Mouse (Mus musculus): ENCODE data around the gene Gm10842.
A peak's percentile ranks its signal among the peaks of the same experiment; 100 is the strongest.

Gene Gm10842

GRCm38 (mm10) chr11:105153068-105153833 lies 6.6 kb downstream of the Gm10842 start:
- no peak for DNase-seq

GRCm38 (mm10) chr11:105155915-105156314 lies 9.2 kb downstream of the Gm10842 start:
- no peak for DNase-seq

GRCm38 (mm10) chr11:105156748-105157267 lies 10.1 kb downstream of the Gm10842 start:
- no peak for DNase-seq

DNA sequence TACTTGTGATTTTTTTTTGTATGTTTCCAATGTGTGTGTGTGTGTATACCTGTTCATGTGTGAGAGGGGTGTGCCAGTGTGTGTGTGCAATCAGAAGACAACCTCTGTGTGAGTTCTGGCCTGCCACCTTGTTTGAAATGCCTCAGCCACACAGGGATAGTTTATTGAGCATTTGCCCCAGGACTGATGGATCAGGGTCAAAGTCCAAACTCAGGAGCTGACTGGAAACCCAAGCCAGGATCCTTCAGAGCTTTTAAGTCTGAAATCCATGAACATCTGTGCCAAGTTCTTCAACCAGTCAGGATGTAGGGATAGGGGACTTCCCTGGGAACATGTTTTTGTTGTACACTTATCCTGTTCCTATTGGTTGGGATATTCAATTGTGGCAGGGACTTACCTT lies 11.4 kb downstream of the Gm10842 start:
- DNase-seq, result no peak

GRCm38 (mm10) chr11:105159673-105160360 lies 13.1 kb downstream of the Gm10842 start:
- no peak for DNase-seq

- DNase-seq, result no peak
These were observed 14.7 kb downstream of the Gm10842 start for GRCm38 (mm10) chr11:105161411-105161810.

DNA sequence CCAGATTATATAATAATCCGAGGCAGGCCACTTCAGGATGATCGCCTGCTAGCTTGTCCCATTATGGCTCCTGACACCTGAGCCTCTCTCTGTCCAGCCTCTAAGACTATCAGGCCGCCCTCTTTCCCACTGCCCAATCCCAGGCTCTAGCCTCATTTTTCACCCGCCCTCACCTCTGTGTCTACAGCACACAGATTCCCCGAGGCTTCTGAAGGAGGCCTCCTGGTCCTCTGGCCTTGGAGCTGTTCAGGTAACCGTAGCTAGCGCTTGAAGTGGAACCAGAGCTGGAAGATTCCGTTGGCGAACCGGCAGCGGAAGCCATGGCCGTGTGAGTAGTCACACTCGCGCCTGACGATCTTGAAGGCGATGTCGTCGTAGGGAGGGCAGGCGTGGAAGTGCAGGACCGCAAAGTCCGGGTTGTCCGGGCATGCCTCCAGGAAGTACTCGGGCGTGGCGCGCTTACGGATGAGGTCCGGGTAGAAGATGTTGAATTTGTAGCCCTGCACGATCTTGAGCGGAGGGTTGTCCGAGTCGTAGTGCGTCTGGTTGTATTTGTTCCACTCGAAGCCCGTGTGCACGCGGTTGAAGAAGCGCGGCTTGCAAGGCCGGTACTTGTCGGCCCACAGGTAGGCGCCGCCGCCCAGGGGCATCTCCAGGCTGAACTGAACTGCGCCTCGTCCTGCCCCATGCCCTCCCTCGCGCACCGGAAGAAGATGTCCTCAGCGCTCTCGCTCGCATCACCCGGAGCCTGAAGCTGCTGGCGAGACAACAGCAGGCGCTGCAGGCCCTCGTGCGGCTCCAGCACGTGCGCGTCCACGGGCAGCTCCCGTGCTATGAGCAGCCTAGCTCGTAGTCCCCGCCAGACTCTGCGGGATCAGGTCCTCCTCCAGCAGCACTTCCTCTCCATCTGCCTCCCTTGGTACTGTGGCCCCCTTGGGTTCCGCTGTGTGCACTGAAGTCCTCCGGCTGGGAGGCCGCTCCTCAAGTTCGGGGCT lies 18.1 kb downstream of the Gm10842 start:
- DNase-seq, result no peak

- no peak for DNase-seq
These were observed 20.1 kb downstream of the Gm10842 start for GRCm38 (mm10) chr11:105166780-105167179.

DNA sequence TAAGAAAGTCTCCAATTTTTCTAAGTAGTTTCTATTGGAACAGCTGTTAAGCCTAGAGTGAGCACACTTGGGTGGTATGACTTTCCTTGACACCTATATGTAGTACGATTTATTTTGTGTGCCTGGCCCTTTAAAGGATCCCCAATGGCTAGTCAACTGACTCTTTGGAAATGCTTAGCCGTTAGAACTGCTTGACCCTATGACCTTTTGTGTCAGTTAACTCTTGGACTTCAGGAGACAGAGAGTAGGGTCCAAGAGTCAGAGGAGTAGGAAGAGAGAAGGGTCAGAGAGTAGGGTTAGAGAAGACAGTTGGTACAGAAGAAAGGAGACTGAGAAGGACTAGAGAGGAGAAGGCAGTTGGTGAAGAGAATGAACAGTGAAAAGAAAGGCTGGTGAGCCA lies 31.8 kb downstream of the Gm10842 start, which contains the start of gene Tlk2:
Tlk2 (plus strand) TSS at position 292 of the 400 bp plus-strand sequence.
- no peak for DNase-seq

DNA sequence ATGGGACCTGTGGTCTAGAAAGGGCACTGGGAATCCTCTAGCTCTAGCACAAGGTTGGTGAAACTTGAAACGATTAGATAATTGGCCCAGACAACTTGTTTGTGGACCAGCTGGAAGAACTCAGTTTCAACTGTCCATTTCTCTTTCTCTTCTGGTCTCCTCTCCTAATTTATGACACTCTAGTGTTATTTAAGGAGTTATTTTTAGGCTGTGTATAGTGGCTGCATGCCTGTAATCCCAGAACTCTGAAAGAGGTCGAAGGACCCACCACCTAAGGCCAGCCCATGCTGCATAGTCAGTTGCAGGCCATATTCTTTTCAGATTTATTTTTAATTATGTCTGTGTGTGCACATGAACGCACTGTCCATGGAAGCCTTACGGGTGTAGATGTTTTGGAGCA lies 32.8 kb downstream of the Gm10842 start:
- no peak for DNase-seq

DNA sequence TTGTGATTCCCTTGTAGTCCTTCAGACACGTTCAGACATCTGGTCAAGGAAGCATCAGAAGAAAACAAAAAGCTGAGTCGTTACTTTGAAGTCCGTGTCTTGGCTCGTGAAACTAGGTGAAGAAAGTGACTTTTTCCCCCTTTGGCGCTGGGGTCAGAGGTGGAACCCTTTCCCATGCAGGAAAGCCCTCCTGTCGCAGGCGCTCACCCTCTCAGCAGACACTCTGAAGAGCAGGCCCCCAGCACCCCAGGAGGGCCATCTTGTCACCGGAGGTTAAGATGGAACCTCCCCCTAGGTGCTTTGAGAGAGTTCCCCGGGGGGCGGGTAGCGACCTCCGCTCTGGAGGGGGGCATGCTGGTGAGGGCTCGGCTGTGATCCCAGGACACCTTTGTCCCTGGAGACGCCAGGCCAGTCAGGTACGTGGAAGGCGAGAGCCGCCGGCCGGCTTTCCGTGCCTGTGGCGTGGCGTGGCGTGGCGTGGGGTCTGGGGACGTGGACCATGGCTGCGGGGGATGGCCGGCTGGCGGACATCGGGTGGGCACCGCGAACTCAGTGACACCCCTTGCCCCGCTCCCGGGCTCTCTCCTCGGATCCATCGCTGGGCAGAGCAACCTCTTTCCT lies 33.9 kb downstream of the Gm10842 start:
- no peak for DNase-seq

DNA sequence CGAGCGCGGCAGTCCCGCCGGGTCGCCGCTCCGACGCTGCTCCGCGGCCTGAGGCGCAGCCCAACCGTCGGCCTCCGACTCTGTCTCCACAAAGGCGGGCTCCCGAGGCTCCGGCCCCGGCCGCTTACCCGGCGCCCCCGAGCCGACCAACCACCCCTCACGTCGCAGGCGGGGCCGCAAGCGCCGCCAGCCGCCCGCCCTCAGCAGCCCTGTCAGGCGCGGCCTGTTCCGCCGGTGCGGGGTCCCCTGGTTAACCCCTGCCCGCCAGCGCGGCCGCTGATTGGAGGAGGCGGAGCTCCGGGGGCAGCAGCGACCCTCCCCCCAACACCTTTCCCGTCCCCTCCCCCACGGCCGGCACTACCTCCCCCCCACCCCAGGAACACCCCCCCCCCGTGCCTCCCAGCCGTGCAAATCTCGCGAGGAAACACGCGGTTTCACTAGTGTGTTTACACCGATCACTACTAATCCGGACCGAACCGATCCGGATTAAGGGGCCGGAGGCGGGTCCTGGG lies 34.5 kb downstream of the Gm10842 start:
- DNase-seq, result peak; percentile 88

DNA sequence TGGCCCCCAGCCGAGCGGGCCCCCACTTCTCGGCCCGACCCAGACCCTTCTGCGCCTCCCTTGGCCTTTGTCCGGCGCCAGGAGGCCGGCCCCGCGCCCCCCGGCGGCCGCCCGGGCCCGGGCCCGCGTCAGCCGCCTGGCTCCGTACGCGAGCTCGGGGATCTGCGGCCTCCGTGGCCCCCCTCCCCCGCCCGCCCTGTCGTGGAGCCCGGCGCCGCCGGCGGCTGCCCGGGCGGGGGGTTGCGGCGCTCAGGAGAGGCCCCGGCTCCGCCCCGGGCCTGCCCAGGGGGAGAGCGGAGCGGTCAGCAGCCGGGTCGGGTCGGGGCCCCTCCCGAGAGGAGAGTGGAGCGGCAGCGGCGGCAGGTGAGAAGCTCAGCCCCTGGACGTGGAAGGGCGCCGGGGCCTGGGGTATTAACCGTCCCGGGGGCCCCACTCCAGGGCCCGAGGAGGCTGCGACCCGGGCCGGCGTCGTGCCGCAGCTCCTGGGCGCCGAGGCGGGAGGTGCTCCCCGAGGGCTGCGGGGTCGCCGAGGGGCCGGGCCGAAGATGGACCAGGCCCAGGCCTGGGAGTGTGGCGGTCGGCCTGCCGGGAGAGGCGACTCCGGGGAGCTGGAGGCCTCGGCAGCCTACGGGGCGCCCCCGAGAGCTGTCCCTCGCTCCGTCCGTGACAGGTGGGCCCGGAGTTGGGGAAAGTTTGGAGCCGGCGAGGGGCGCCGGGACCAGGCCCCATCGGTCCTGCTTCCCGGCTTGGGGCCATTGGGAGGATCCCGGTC lies 35.2 kb downstream of the Gm10842 start:
- peak; percentile 68 for DNase-seq

GRCm38 (mm10) chr11:105182461-105182855 lies 35.8 kb downstream of the Gm10842 start:
- DNase-seq, result no peak

DNA sequence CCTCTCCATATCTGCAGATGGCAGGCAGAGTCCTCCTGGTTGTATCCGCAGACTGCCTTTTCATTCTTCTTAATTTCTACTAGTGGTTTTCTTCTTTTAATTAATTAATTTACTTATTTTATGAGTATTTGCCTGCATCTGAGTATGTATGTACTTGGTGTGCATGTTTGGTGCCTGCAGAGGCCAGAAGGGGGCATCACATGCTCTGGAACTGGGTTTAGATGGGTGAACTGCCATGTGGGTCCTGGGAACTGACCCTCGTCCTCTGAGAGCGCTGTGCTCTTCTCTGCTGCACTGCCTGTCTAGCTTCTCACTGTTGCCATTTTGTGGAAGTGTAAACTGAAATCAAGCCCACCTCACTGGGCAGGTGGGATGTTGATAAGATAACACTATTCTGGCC lies 38.0 kb downstream of the Gm10842 start:
- no peak for DNase-seq

DNA sequence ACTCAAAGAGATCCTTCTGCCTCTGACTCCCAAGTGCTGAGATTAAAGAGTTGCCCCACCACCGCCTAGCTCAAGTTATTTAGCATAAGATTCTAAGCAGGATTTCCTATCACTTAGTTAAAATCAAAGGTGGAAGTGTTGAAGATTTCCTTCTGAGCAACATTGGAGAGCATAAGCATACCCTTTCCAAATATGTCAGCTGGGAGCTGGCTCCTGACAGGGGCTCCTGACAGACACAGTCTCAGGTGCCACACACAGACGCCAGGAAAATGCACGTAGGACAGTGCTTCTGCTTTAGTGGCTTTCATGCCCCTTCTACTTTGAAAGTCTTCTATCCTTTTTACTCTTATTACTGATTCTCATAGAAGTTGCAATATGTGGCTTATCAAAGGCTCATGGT lies 45.5 kb downstream of the Gm10842 start:
- no peak for DNase-seq
